Mouse (Mus musculus) limb, embryonic 15.5 days (tissue): Measurements from ENCODE around the gene Gcnt2. TPM values are rescaled to one million over a fixed set of nuclear protein-coding genes. Genes with fewer than 3 reads are reported as not detected.

Source experiments
- microRNA-seq: library from miRNA; unstranded; fragments of <30 nt; microRNA quantifications from one replicate; pipeline ENCODE4, GENCODE M21; 2016
- polyA plus RNA-seq: library from polyadenylated mRNA; unstranded; fragments of >200 nt; fragmentation: Nextera tagmentation; extraction: Ambion mirVana; gene quantifications from 2 replicates; pipeline ENCODE4 v1.2.1, GENCODE M21; 2015

The Gcnt2 gene
- polyA plus RNA-seq, 1 experiment from 2014 or later: 3.4 TPM

Small RNA genes within 50 kb of the gene (microRNA-seq; reads per million reads assigned to microRNA genes)
- not detected for gene Mir5124a

Other genes starting within 250 kb of the Gcnt2 start
- 12.8 and 14.8 TPM in 2 replicates for gene Tfap2a, start 121.4 kb upstream of the Gcnt2 start, polyA plus RNA-seq
- 55.5 and 55.8 TPM in 2 replicates for gene Pak1ip1, start 141.3 kb downstream of the Gcnt2 start, polyA plus RNA-seq
- gene Tmem14c, start 156.5 kb downstream of the Gcnt2 start, polyA plus RNA-seq: 189 and 196 TPM in 2 replicates
- 0.22 and 0.26 TPM in 2 replicates for gene Mak, start 220.0 kb downstream of the Gcnt2 start, polyA plus RNA-seq